Mouse (Mus musculus): ENCODE data around the gene Aoc3. TPM values are rescaled to one million over a fixed set of nuclear protein-coding genes. Genes with fewer than 3 reads are reported as not detected.
A peak's percentile ranks its signal among the peaks of the same experiment; 100 is the strongest.

Aoc3 gene
- total and polyA plus RNA-seq, 2 experiments from 2014 or later, result 0.08 to 0.43 TPM

DNA sequence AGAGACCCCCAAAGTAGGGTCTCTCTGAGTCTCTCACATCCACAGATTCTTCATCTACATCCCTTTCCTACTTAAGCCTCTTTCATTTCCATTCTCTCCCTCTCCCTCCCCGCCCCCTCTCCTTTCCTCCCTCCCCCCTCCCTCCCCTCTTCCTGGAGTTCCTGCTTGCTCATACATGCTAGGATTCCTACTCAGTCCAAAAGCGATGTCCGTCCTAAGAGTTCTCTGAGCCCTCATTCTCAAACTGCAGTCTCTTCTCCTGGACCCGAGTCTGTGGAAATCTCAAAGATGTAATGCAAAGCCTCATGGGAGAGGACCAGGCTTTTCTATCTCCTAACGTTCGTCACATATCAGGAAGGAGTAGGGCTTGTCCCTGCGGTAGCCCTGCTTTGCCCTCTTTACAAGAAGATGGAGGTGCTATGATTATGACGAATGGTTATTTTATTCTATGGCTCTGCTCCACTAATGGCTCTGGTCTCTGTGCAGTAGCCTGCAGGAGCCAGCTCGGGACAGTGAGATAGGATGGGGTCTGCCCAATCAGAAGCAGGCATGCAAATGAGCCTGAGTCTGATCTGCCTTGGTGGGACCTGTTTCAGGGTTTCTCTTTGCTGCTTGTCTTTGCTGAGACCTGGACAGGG is 7.8 kb downstream of the Aoc3 start:
- WGBS, result 1% methylated on average over 9 of the region's 9 CpGs
- Histone ChIP-seq H3K27ac (ENCODE audit: low read depth, low read length) (peak overlapping the region; percentile 60), H3K36me3 (ENCODE audit: insufficient read depth) (no peaks in the 10 kb centered on the region), H3K4me2 (ENCODE audit: low read depth) (peak overlapping the region; percentile 58), H3K4me3 (ENCODE audit: low read depth, low read length) (peak overlapping the region; percentile 40), H3K9ac (peak overlapping the region; percentile 43; the same call in 1 of the 2 replicates), H3K4me1 (ENCODE audit: insufficient read depth) (no peaks in the 10 kb centered on the region), H3K27me3 (ENCODE audit: insufficient read depth, low read length) (no peaks in the 10 kb centered on the region), H3K9me3 (ENCODE audit: low read length) (no peaks in the 10 kb centered on the region)
- DNase-seq, result peak; percentile 69
- TF ChIP-seq CTCF (IDR thresholded peaks at IDR 0.05; ENCODE audit: low read depth), result no peak
- ATAC-seq, result peak; percentile 95

DNA sequence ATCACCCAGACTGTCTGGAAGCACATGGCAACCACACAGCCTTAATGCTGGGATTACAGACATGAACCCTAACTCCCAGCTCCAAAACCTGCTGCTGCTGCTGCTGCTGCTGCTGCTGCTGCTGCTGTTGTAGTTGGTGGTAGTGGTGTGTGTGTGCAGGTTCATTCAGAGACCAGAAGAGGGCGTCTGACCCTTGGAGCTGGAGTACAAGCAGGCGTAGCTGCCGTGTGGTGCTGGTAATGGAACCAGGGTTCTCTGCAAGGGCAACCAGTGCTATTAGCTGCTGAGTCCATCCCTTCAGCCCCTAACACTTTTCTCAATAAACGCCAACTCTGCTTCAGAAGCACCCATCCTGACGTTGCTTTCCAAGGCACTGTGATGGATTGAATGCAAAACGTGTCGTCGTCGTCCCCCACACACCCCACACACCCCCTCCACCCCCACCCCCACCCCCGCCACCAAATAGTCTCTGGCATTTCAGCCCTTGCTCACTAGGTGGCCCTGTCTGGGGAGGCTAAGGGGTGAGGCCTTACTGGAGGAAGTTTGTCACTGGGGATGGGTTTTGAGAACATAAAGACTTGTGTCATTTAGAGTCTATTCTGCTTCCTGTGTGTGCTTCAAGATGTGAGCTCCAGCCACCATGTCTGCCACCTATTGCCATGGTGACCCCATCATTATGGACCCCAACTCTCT is 16.8 kb downstream of the Aoc3 start:
- H3K4me2 ChIP-seq (ENCODE audit: low read depth), result no peak overlapping the region
- ATAC-seq (no peak), DNase-seq (no peak)
- H3K4me1 ChIP-seq (ENCODE audit: insufficient read depth), result no peaks in the 10 kb centered on the region
- 77% methylated on average over 10 of the region's 10 CpGs for WGBS
- no peak overlapping the region for H3K4me3 ChIP-seq (ENCODE audit: low read depth, low read length)
- no peaks in the 10 kb centered on the region for H3K9me3 ChIP-seq (ENCODE audit: low read length)
- H3K9ac ChIP-seq, result no peak overlapping the region
- H3K27ac ChIP-seq (ENCODE audit: low read depth, low read length), result no peak overlapping the region
- H3K36me3 ChIP-seq (ENCODE audit: insufficient read depth), result no peaks in the 10 kb centered on the region
- TF ChIP-seq CTCF (IDR thresholded peaks at IDR 0.05; ENCODE audit: low read depth), result no peak
- no peaks in the 10 kb centered on the region for H3K27me3 ChIP-seq (ENCODE audit: insufficient read depth, low read length)

DNA sequence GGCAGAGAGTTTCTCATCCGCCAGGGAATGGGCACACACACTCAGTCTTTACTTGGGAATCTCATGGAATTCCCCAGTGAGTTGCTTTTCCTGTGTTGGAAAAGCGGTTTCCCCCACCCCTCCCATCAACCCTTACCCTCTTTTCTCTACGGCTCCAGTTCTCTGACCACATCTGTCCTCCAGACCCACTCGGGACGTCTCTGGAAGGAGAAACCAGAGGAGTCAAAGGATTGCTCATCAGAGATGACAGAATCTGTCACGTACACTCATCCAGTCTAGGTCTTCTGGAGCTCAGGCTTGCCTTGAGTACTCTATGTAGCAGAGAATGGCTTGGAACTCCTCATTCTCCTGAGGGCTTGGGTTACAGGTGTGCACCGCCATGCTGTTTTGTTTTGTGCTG is 18.4 kb downstream of the Aoc3 start:
- Histone ChIP-seq H3K4me1 (ENCODE audit: insufficient read depth) (no peaks in the 10 kb centered on the region), H3K27me3 (ENCODE audit: insufficient read depth, low read length) (no peaks in the 10 kb centered on the region), H3K9ac (no peak overlapping the region), H3K36me3 (ENCODE audit: insufficient read depth) (no peaks in the 10 kb centered on the region), H3K9me3 (ENCODE audit: low read length) (no peaks in the 10 kb centered on the region), H3K4me3 (ENCODE audit: low read depth, low read length) (no peak overlapping the region), H3K27ac (ENCODE audit: low read depth, low read length) (no peak overlapping the region), H3K4me2 (ENCODE audit: low read depth) (no peak overlapping the region)
- DNase-seq, result no peak
- WGBS, result 76% methylated on average over 7 of the region's 7 CpGs
- no peak for TF ChIP-seq CTCF (IDR thresholded peaks at IDR 0.05; ENCODE audit: low read depth)
- ATAC-seq, result no peak

DNA sequence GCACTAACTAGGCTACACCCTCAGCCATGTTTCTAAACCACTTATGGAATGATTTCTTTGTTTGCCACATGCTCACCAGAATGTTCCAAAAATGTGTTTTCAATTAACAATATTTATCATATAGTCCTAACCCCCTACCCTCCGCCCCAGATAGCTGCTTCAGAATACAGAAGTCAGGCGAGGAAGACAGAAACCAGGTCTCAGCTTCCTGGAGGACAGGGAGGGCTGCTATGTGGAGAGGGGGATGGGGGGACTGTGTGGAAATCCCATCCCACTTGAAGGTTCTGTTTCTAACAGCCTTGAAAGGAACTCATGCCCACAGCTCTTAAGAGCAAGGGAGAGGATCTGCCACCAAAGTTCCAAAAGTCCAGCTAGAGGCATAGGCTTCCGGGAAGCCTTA is 18.8 kb downstream of the Aoc3 start:
- 89% methylated on average over 3 of the region's 3 CpGs for WGBS
- DNase-seq, result no peak
- H3K9ac ChIP-seq, result no peak overlapping the region

DNA sequence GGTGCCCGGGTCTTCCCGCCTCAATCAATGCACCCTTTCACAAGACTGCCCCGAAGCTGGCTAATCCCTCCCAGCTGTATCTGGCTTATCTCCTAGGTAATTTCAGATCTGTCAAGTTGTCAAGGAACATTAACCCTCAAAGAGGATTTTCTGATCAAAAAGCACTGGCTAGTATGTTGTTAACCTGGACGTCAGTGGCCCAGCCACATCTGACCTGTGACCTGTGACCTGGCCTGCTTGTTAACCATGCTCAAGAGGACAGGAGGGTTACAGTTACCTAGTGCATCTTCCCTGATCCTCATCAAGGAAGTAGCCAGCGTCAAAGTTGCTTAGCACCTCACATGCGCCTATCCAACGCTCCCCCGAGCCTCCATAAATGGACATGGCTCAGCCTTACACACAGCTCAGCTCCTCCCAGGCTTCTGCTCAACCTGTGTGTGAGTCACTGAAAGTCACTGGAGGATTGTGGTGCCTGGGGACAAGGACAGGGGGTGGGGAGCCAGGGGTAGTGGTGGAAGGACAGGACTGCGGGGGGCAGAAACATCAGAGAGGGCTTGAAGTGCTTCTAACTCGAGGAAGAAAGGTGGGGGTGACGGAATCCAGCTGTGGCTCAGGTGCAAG is 20.8 kb downstream of the Aoc3 start:
- Histone ChIP-seq H3K4me3 (ENCODE audit: low read depth, low read length) (no peak overlapping the region), H3K4me1 (ENCODE audit: insufficient read depth) (no peaks in the 10 kb centered on the region), H3K27me3 (ENCODE audit: insufficient read depth, low read length) (no peaks in the 10 kb centered on the region), H3K4me2 (ENCODE audit: low read depth) (no peak overlapping the region), H3K27ac (ENCODE audit: low read depth, low read length) (no peak overlapping the region), H3K36me3 (ENCODE audit: insufficient read depth) (no peaks in the 10 kb centered on the region), H3K9ac (no peak overlapping the region), H3K9me3 (ENCODE audit: low read length) (no peaks in the 10 kb centered on the region)
- TF ChIP-seq CTCF (IDR thresholded peaks at IDR 0.05; ENCODE audit: low read depth), result no peak
- 71% methylated on average over 11 of the region's 11 CpGs for WGBS
- DNase-seq, result no peak
- no peak for ATAC-seq

More for the DNA sequence above, 18.8 kb downstream of the Aoc3 start:
- no peaks in the 10 kb centered on the region for H3K27me3 ChIP-seq (ENCODE audit: insufficient read depth, low read length)
- no peak for ATAC-seq
- no peak overlapping the region for H3K4me3 ChIP-seq (ENCODE audit: low read depth, low read length)
- H3K9me3 ChIP-seq (ENCODE audit: low read length), result no peaks in the 10 kb centered on the region
- no peak overlapping the region for H3K27ac ChIP-seq (ENCODE audit: low read depth, low read length)
- no peaks in the 10 kb centered on the region for H3K36me3 ChIP-seq (ENCODE audit: insufficient read depth)
- no peaks in the 10 kb centered on the region for H3K4me1 ChIP-seq (ENCODE audit: insufficient read depth)
- TF ChIP-seq CTCF (IDR thresholded peaks at IDR 0.05; ENCODE audit: low read depth), result no peak
- H3K4me2 ChIP-seq (ENCODE audit: low read depth), result no peak overlapping the region

DNA sequence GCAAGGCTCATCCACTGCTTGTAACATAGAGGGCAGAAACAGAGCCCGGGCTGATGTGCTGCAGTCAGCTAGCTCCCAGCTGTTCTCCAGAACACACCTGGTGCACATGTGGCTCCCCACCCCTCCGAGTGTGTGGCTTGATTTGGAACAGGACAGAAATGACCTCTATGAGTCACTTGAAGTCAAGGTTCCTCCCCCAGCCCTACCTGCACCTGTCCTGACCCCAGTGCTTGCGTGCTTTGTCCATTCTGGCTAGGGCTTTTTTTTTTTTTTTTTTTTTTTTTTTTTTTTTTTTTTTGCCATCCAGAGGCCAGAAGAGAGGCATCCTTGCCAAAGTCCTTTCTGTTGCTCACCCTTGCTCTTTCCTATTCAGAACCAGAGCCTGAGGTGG is 21.3 kb downstream of the Aoc3 start:
- Histone ChIP-seq H3K4me2 (ENCODE audit: low read depth) (no peak overlapping the region), H3K4me3 (ENCODE audit: low read depth, low read length) (no peak overlapping the region), H3K9me3 (ENCODE audit: low read length) (no peaks in the 10 kb centered on the region), H3K36me3 (ENCODE audit: insufficient read depth) (no peaks in the 10 kb centered on the region), H3K27me3 (ENCODE audit: insufficient read depth, low read length) (no peaks in the 10 kb centered on the region), H3K9ac (no peak overlapping the region), H3K27ac (ENCODE audit: low read depth, low read length) (no peak overlapping the region), H3K4me1 (ENCODE audit: insufficient read depth) (no peaks in the 10 kb centered on the region)
- DNase-seq (no peak), ATAC-seq (no peak)
- 75% methylated on average over 3 of the region's 3 CpGs for WGBS
- no peak for TF ChIP-seq CTCF (IDR thresholded peaks at IDR 0.05; ENCODE audit: low read depth)

DNA sequence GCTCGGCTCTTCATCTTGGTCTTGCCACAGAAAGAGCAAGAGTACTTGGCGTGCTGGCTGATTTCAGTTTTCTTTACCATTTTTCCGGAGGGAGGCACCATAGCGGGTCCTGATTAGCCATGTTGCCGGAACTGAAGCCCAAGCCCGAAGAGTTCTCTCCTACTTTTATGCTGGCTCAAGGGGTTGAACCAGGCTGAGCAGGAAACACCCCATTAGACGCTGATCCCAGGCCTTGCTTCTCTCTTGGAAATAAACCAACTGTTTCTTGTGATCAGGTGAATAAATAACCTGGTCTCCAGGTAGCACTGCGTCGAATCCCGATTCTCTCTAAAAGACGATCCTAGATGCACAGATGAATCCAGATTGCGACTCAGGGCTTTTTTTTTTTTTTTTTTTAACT is 23.0 kb downstream of the Aoc3 start:
- 90% methylated on average over 12 of the region's 12 CpGs for WGBS
- ATAC-seq, result no peak
- Histone ChIP-seq H3K4me1 (ENCODE audit: insufficient read depth) (no peaks in the 10 kb centered on the region), H3K9me3 (ENCODE audit: low read length) (no peaks in the 10 kb centered on the region), H3K27me3 (ENCODE audit: insufficient read depth, low read length) (no peaks in the 10 kb centered on the region), H3K9ac (no peak overlapping the region), H3K27ac (ENCODE audit: low read depth, low read length) (no peak overlapping the region), H3K4me3 (ENCODE audit: low read depth, low read length) (no peak overlapping the region), H3K36me3 (ENCODE audit: insufficient read depth) (no peaks in the 10 kb centered on the region), H3K4me2 (ENCODE audit: low read depth) (no peak overlapping the region)
- DNase-seq, result no peak
- TF ChIP-seq CTCF (IDR thresholded peaks at IDR 0.05; ENCODE audit: low read depth), result no peak

Data from forebrain, postnatal 0 days (tissue).